Mouse (Mus musculus) urinary bladder, adult 18-20 months (tissue): ENCODE measurements at regions not wholly inside any gene's neighbourhood (a gene's known extent, or its start where the extent isn't known, plus 50 kb on each side); places are given as distances from the start of the nearest gene placed in this dataset.
A peak's percentile ranks its signal among the peaks of the same experiment; 100 is the strongest.

Experiments
- DNase-seq, 2 experiments: peaks; one replicate each; pipeline ENCODE4 v3.0.0; 2022; ENCODE audit warnings: low spot score in 2 of 2, mixed read lengths in 2 of 2

- no peak for DNase-seq
These were observed 187.3 kb downstream of the Ostf1 start for GRCm38 (mm10) chr19:18444324-18444723.

DNA sequence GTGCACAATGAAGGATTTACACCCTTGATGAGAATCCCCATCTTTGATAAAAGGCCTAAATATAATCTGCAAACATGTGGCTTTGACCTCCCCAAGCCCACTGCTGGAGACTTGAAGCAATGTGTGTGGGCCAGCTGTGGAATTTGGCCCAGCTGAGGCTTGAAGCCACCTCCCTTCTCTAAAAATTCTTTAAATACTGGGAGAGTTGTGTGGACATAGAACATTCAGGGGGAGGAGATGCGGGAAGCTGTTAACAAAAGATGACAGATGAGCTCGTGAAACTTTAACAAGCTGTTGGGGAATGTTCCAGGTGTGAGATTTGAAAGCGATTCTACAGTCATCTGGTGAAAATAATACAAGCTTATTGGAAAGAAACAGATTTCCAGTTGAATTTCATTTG, 195.3 kb downstream of the Ostf1 start:
- no peak for DNase-seq

- DNase-seq, result peak; percentile 1 to 34
These were observed 211.2 kb downstream of the Ostf1 start for GRCm38 (mm10) chr19:18420381-18420785.

DNA sequence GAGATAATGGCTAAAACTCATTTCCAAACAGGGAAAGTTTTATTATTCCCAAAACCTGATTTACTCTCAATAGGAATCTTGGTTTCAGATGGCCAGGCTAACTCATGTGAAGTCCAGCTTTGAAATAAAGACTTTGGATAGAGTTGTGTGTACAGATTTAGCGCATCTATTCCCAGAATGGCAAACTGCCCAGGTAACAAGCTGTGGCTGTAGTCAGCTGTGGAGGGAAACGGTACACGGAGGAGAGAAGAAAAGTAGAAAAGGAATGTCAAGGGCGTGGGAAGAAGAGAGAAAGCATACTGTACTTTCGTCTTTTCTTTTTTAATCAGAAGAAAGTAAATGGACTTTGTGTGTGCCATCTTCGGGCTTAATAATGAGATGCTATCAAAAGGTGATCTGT, 213.1 kb downstream of the Ostf1 start:
- no peak for DNase-seq

DNA sequence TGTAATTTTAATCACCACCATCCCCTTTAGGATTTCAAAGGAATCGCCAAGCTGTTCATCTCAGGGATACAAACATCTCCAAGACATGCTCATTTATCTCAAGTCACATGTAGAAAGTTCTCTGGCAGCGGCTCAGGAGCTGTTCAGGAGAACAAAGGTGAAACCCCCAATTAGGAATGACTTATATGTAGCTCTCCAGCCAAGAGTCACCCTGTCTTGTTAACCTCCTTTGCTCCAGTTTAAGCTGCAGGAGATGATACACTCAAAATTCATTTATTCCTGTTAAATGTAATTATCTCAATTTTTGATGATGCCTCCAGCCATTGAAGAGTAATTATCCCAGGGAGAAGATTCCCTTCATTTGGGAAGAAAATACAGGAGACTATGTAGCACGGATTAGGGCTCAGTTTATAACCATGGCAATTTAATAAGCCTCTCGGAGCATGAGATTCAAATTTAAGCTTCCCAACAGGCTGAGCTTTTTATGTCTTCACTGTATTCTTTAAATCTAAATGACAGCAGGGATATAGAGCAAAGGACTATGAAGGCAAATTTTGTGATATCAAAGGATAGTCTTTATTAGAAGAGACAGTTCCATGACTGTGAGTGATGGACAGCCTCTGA, 254.0 kb downstream of the Ostf1 start:
- no peak for DNase-seq

GRCm38 (mm10) chr19:18368612-18369011, 263.0 kb downstream of the Ostf1 start:
- DNase-seq, result no peak

- no peak for DNase-seq
These were observed 277.7 kb downstream of the Ostf1 start for GRCm38 (mm10) chr19:18353960-18354359.

GRCm38 (mm10) chr19:18345735-18346134, 285.9 kb downstream of the Ostf1 start:
- no peak for DNase-seq

- no peak for DNase-seq
These were observed 288.0 kb downstream of the Ostf1 start for GRCm38 (mm10) chr19:18343647-18344046.

DNA sequence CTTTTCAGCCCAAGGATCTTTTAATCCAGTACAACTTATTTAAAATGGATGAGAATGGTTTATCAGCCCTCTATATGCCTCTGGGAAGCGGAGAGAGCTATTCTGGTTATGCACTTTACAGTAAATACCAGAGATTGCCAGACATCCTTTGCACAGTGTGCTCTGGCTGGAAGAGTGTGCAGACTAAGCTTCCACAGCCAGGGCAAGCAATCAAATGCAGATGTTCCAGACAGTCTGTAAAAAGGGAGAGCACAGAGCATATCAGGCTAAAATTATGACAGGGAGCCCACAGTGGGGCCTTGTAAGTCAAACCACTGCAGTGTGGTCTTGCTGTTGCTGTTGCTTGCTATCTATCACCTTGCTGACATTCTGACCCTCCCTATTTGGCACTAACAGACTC, 288.6 kb downstream of the Ostf1 start:
- DNase-seq, result no peak

DNA sequence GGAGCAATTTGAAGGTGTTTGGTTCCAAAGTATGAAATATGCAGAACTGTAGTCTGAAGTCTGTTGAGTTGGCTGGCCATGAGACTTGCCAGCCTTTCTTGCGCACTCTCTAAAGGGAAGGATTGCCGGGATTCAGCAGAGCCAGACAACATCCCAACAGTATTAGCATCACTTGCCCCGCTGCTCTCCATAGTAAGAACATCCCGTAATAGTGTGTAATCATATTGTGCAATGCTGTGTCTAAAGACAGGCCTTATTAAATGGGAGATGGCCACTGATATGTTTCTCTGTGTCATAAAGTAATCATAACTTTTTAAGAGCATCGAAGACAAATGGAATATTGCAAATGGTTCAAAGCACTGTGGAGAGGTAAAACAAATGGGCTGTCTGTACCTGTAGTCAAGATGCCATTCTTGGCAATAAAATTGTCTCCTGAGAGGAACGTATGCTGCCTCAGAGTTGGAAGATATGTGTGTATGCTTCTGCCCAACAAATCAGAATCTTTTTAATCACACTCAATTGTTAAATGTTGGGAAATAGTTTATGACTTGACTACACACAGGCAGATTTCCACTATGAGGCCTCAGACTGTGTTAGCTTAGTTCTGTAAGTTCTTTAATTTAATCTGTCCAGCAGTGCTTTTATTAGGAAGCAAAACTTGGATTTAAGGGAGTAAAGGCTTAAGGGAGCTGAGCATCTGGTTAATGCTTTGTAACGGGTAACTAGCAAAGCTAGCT, 293.6 kb downstream of the Ostf1 start:
- DNase-seq, result peak in 1 of 2 experiments; percentile 8

- DNase-seq, result no peak
These were observed 295.0 kb downstream of the Ostf1 start for GRCm38 (mm10) chr19:18336637-18337036.

- DNase-seq, result no peak
These were observed 297.0 kb downstream of the Ostf1 start for GRCm38 (mm10) chr19:18334639-18335038.

DNA sequence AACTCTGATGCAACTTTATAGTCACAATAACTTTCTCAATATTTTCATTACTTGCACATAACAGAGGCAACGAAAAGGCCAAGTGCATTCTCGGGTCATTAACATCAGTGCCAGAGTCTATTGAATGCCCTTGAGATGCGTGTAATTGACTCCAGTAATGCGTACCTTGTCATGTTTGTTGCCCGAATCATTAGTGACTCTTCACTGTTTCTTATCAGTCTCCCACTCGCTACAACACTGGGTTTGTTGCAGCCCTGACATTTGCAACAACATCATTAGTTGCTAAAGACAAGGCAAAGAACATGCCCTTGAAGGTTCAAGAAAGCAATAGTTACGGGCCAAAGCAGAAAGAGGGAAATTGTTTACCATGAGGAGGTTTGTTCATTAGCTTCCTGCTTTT, 299.8 kb downstream of the Ostf1 start:
- DNase-seq, result no peak

DNA sequence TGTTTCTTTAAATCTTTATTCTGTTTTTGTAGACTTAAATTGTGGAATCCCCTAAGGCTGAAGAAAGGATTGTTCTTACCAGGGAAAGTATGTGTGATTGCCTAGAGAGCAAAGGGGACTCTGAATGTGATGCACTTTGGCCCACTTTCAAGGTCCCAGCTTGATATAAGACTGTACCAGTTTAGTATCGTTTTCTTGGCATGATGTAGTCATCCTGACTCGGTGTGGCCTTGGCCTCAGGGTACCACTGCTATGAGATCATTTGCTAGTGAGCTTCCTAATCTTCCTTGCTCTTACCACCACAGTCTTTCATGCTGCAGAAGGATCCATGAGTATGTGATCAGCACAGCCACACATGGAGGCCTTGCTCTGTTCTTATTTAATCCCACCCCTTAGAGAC, 302.2 kb downstream of the Ostf1 start:
- no peak for DNase-seq

GRCm38 (mm10) chr19:18318391-18318944, 313.2 kb downstream of the Ostf1 start:
- DNase-seq, result no peak

GRCm38 (mm10) chr19:18273415-18273814, 358.2 kb downstream of the Ostf1 start:
- DNase-seq, result no peak

DNA sequence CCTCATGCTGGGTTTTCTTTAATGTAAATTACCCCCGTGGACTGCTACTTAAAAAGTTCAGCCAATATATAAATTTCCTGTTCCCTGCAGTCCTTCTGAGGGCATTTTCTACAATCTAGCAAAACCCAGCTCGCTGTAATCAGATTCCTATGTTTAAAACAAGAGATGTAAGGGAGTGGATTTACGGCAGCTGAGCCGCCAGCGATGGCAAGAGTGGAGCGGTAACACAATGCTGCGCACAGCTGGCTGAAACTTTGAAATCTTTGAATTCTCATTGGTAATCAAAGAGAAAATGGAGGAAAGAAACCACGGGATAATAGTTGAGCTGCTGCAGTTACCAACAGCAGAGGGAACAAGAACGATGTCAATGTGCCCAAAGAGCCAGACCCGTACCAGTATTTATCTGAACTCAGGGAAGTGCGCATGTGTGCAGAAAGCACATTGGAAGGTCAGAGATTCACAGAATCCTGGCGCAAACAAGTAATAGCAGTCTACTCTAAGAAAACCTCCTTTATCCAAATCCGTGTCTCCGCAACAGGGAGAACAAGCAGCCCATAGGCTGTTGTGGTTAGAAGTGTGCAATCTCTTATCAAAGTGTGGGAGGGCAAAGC, 376.4 kb downstream of the Ostf1 start:
- no peak for DNase-seq

GRCm38 (mm10) chr19:18253333-18253732, 378.3 kb downstream of the Ostf1 start:
- DNase-seq, result no peak
